Mouse (Mus musculus): ENCODE measurements around the gene Carmil1.

Gene Carmil1

DNA sequence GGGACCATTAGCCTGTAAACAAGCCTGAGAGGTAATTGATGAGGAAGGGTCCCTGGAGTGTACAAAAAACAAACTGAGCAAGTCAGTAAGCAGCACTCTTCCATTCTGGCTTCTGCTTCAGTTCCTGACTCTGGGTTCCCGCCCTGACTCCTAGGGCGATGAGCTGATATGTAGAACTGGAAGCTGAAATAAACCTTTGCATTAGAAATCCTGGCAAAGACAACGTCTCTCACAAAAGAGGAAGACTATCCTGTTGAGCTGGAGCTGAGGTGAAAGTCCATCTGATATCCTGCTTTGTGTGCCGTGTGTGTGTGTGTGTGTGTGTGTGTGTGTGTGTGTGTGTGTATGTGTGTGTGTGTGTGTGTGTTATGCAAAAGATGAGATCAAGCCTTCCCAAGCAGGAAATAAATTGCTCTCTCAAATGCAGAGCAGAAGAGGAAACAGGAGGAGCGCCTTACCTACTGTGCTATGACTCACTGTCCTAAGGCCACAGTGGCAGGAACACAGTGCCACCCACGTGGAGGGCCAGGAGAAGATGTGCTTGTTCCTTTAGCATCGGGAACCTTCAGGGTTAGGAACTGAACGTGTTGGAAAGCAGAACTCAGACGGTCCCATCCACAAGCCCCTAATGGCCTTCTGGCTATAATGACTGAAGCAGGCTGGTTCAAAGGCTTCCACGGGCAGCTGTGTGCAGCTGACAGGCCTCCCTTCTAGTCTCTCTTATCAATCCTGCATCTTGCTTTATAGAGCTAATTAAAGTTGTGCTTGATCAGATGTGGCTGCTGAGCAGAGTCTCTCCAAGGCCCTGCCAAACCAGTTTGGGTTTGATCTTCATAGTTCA, 19.6 kb downstream of the Carmil1 start:
- no peak for DNase-seq (ENCODE audit: low spot score in 2 of 2)

DNA sequence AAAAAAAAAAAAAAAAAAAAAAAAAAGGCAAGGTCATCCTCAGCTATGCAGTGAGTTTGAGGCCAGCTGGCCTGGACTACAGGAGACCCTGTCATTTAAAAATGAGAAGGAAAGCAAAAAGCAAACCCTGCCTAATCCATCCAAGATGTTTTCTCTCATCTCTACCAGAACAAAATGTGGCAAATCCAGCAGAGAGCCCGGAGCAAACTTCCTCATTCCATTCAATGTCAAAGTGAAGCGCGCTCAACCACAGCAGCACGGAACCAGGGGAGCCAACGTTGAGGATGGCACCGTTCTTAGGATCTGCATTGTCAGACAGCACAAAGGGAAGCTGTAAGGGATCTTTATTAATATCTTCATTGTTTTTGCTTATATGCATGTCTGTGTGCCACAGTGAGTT, 22.8 kb downstream of the Carmil1 start:
- DNase-seq (ENCODE audit: low spot score in 2 of 2): no peak

DNA sequence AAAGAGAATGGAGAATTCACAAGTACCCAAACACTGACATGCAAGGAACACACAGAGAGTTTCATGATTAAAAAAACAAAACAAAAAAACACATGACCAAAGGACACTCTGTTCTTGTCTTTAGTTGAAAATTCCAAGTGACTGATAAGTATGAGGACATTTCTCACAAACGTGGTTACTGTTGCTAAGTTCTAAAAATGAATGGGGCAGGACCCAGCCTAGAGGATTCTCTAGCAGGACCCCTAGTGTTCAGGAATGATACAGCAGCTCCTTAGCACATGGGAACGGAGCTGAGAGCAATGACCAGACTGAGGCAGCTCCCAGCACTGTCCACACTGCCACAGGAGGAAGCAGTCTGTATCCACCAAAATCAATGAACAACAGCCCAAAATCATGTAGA, 26.6 kb downstream of the Carmil1 start:
- DNase-seq (ENCODE audit: low spot score in 2 of 2): no peak

- DNase-seq (ENCODE audit: low spot score in 2 of 2): no peak
These were observed 27.0 kb downstream of the Carmil1 start for GRCm38 (mm10) chr13:24253551-24253950.

DNA sequence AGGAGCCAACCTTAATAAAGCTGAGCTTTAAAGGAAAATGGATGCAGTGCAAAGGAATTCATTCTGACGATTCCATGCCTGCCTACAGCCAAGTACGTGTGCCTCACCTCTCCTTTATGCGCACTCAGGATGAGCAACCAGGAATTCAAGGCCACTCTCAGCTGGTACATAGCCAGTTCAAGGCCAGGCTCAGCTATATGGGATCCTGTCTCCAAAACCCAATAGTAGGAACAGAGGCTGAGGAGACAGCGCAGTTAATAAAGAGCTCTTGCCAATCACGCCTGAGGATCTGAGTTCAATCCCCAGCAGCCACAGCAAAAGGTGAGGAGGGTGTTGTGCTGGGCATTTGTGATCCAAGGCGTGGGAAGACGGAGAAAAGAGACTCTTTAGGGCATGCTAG, 29.4 kb downstream of the Carmil1 start:
- no peak for DNase-seq (ENCODE audit: low spot score in 2 of 2)

- no peak for DNase-seq (ENCODE audit: low spot score in 2 of 2)
These were observed 32.7 kb downstream of the Carmil1 start for GRCm38 (mm10) chr13:24247928-24248327.

DNA sequence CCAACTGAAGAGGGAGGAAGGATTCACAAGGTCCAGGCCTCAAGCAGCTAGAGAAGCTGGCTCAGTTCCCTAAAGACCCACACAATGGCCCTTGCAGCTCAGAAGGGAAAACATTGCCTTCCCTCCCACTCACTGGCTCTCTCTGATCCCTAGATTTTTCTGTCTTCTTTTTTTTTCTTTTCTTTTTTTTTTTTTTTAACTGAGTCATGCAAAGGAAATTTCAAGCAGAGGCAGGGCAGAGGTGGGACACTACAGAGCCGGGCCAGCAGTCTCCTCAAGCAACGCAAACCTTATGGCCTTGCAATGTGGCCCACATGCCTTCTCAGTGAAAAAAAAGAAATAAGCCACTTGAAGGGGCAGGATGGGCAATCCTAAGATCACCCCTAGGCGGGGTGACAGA, 33.2 kb downstream of the Carmil1 start:
- DNase-seq (ENCODE audit: low spot score in 2 of 2): no peak

GRCm38 (mm10) chr13:24246266-24246665, 34.3 kb downstream of the Carmil1 start:
- no peak for DNase-seq (ENCODE audit: low spot score in 2 of 2)

DNA sequence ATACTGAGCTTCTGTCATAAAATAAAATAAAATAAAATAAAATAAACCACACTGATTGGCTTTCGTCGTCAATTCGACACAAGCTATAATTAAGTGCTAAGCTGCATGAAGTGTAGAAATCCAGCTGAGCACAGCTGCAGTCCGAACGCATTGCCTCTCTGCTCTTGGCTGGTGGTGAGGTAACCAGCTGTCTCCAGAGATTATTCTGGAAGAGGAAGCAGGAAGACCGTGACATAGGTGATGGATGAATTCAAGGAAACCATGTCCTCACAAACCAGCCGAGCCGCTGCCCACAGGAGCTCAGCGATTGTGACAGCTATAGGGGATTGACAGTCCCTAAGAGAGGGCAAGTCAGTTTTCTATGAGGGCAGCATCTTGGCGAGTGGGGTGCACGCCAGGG, 36.0 kb downstream of the Carmil1 start:
- no peak for DNase-seq (ENCODE audit: low spot score in 2 of 2)

- no peak for DNase-seq (ENCODE audit: low spot score in 2 of 2)
These were observed 36.6 kb downstream of the Carmil1 start for GRCm38 (mm10) chr13:24243964-24244363.

DNA sequence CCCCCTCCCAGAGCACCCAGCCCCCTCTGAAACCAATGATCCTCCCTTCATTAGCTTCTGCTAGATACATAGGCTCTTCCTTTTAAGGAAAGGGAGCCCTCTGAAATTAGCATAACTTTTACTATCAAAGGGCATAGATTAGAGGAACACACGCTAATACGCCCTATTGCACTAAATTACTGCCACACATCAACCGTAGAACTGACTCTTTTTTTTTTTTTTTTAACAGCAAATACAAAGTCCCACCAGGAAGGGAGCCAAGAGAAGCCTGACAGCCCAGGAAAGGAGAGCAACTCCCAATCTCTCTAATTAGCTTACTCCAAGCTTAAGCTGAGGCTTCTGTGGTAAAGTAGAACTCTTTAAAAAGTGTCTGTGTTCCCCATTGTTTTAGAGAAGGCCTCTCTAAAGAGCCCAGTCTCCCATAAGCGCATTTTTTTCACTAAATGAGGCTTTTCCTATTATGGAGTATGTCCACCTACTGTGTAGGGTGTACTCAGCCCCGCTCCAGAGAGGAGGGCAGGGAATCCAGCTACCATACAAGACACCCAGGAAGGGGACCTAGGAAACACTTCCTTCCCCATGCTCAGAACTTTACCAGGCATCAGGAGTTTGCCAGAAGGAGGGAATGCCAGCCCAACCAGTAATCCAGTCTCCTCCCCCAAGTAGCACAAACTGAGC, 38.0 kb downstream of the Carmil1 start:
- no peak for DNase-seq (ENCODE audit: low spot score in 2 of 2)

DNA sequence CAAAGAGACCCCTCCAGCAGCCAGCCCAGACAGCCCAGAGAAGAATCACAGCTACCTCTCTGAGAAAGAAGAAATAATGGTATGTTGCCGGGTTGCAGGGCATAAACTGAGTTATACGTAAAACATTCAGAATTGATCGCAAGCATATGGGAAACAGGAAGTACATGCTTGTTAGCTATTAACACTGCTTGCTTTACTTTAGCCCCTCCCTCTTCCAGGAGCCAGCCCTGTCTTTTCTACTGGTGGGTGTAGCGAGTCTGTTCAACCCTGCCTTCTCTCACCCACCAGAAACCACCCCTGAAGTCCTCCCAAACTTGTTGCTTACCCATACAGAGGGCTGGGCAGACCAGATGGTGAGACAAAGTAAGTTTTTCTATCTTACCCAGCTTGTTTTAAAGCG, 39.4 kb downstream of the Carmil1 start:
- no peak for DNase-seq (ENCODE audit: low spot score in 2 of 2)

DNA sequence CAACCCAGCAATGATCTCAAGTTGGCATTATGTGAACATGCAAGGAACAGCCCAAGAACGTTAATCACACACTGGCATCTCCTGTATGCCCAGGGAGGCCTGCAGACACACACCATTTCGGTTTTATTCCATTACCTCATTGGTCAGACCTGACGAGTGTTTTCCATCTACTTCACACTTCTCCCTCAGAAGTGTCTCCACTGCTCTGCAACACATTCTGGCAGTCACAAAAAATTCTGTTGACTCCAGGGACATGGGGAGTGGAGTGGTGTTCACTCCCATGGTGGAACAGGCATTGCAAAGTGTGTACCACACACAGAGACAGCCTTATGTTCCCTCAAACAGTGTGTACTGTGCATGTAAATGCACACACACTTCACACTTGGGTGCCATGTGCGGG, 40.2 kb downstream of the Carmil1 start:
- no peak for DNase-seq (ENCODE audit: low spot score in 2 of 2)

DNA sequence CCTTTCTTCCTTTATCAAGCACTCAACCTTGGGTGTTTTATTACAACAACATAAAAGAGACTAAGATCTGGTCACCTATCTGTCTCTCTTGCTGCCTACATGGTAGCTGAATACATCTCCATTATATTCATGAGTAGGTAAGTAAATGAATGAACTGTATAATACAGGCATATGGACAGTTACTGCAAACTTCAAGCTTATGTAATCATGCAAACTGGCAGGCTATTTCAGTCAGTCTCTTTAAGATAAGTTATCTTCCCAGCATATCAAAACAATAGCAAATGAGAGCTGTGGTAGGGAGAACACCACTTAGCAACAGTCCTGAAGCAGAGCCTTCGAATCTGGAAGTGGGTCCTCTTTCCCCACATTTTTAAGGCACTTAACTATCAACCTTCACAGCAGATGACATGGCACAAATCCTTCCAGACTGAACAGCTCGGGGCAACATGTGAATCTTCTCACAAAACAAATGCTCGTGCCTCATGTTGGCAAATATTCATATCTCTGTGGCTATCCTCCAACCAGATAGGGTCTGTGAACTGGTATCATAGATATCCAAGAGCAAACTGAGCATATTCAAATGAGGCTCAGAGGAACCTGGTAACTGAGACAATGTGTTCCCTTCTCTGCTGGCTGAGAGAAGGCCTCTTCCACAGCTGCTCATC, 42.0 kb downstream of the Carmil1 start:
- DNase-seq (ENCODE audit: low spot score in 2 of 2): no peak

DNA sequence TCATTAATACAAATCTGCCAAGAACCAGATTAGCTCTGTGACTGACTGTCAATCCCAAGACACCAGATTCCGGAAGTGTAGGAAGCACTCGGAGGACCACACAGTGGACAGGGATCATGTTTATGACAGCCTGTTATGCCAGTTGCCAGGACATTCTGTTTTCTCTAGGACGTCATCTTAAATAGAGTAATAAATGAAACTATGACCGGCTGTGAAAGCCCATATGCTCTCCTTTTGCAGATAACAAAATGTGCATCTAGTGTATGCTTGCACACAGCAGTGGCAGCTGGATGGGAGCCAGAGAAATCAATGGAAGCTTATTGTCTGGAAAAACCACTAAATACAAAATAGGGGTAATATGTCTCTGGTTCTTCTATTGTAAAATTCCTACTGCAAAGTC, 43.9 kb downstream of the Carmil1 start:
- no peak for DNase-seq (ENCODE audit: low spot score in 2 of 2)

DNA sequence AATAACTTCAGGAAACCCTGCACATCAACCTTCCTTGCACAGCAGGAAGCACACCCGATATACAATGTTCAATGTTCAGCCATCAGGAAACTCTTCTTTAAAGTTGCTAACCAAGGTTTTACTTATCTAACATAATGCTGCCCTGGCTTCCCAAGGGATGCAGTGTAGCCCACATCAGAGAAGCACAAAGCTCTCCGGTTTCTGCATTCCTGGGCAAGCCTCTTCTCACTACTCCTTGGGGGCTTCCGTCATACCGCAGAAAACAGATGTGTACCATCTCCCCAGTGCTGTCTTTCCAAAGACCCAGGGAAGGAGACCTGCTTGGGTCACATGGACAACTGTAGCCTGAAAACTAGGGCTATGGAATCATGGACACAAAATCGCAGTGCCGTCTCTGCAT, 47.8 kb downstream of the Carmil1 start:
- DNase-seq (ENCODE audit: low spot score in 2 of 2): no peak

GRCm38 (mm10) chr13:24231746-24232483, 48.7 kb downstream of the Carmil1 start:
- no peak for DNase-seq (ENCODE audit: low spot score in 2 of 2)

DNA sequence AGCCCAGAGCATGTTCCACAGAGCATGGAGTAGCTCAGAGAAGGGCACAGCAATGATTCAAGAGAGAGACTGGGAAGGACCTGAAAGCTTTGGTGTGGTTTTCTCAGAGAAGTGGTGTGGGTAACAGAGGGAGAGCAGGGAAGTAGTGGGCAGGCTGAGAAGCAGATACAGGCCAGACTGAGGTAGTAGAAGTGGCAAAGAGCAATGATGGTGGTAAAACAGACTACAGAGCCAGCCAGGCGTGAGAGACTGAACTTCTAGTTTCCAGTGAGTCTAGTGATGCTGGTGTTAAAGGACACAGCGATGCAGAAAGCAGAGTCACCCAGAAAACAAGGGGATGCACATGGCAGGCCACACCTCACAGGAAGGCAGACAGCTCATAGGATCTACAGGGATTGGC, 49.4 kb downstream of the Carmil1 start:
- DNase-seq (ENCODE audit: low spot score in 2 of 2): no peak

- DNase-seq (ENCODE audit: low spot score in 2 of 2): no peak
These were observed 50.0 kb downstream of the Carmil1 start for GRCm38 (mm10) chr13:24230541-24231095.

DNA sequence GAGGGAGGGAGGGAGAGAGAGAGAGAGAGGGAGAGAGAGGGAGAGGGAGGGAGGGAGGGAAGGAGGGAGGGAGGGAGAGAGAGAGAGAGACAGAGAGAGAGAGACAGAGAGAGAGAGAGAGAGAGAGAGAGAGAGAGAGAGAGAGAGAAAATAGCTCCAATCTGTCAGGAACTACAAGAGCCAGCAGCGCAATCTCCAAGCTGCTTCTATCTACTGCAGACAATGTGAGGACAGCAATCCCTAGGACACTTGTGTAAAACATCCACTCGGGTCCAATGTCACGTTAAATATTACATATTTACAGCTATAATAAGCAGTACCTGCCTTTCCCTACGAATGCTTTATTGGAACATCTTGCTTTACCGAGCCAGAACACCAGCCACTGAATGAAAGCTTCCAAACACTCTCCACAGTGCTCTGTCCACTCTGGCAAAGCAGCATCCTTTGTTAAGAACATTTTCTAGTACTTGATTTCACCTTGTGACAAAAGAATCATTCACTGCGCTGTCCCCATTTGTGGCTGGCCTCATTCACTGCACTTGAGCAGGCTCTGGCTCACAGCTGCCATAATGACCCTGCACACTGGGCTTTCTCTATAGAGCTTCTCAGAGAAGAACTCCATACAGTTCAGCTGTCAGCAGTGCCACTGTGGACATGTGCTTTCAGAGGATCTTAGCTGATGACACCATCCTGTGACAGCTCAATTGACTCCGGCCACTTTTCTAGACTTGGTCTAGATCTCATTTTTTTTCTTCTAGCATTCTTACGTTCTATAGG, 57.0 kb downstream of the Carmil1 start:
- DNase-seq (ENCODE audit: low spot score in 2 of 2): no peak

DNA sequence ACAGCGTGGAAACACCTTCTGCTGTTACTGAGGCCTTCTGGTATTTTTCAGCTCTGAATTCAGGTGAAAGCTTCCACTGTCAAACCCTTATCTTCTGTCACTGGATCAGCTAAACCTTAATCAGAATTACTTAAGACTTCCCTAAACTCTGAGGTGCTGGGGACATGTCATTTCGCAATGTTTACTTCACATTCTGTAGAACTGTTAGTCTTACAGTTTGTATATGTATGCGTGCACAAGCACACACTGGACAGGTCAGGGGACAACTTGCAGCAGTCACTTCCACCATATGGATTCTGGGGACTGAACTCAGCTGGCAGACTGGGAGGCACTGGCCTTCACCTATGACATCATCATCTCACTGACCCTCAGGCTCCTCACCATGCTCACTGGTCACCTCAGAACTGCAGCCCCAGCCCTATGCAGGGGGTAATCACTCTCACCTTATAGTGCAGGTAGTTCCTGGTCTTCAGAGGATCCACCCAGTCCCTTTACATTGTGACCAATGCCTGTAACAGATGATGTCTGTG, 60.1 kb downstream of the Carmil1 start:
- DNase-seq (ENCODE audit: low spot score in 2 of 2): no peak
